Mouse (Mus musculus): Measurements from ENCODE around the gene Kcnmb2. TPM values are rescaled to one million over a fixed set of nuclear protein-coding genes. Genes with fewer than 3 reads are reported as not detected.

Gene Kcnmb2
- polyA plus RNA-seq, 1 experiment = not detected

DNA sequence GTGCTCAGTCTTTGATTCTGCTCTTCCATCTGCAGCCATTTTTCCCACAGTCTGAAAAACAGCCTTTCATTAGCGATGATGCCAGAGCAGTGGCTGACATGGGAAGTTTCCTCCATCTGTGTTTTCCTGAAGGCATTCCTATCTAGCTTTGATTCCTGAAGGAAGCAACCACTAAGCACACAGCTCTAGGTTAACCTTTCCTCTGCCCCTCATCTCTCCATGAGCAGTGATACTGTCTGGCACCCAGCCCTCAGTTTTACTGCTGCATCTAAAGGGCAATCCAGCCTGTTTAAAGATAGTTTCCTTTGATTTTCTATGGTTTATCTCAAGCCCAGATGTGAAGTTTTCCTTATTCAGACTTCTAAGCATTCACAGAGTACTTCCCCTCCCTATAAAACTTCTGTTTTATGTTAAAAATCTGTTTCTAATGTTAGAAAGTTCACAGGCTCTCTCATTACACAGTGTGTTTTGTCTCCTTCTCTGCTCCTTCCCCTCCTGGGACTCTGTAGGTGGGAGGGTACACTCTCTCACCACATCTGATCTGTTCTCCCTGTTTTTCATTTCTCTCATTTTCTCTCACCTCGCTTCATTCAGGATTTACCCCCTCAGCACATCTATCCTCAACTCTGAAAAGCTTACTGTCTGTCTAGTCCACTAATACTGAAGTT, 283.7 kb downstream of the Kcnmb2 start:
- 69% methylated on average over 2 of the region's 2 CpGs for WGBS
- Histone ChIP-seq H3K4me1 (ENCODE audit: control insufficient read depth, insufficient read depth, low read length) (no peaks in the 10 kb centered on the region), H3K27ac (ENCODE audit: control insufficient read depth, insufficient read depth, low read depth, low read length, poor library complexity) (no peak overlapping the region), H3K4me3 (replicated peaks; ENCODE audit: control insufficient read depth, low read depth, low read length) (no peak overlapping the region)
- TF ChIP-seq CTCF (IDR thresholded peaks at IDR 0.05; ENCODE audit: control insufficient read depth, insufficient read depth, low read length) = no peak
- no peak for TF ChIP-seq POLR2A (IDR thresholded peaks at IDR 0.05; ENCODE audit: borderline replicate concordance, control insufficient read depth, low read depth, low read length)

DNA sequence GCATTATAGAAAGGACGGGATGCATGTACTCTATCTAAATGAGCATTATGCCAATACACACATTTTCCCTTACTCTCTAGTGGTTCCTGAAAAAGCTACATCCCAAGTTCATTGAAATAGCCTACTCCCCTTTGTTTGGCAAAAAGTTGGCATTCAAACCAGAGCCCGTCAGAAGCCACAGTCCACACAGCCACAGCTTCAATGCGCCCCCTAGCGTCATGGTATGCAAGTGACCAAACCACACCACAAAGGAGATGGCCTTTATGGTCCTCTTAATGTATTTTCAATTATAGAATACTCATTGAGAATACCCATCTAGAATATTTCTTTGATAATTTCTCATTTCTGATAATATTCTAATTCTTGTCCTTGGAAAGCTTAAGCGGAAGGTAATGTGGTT, 286.2 kb downstream of the Kcnmb2 start:
- TF ChIP-seq POLR2A (IDR thresholded peaks at IDR 0.05; ENCODE audit: borderline replicate concordance, control insufficient read depth, low read depth, low read length) = no peak
- 0 out of 2 replicates have a peak, but pooled peaks have one; percentile 21 for TF ChIP-seq CTCF (IDR thresholded peaks at IDR 0.05; ENCODE audit: control insufficient read depth, insufficient read depth, low read length)
- 29% methylated on average over 5 of the region's 5 CpGs for WGBS
- H3K4me1 ChIP-seq (ENCODE audit: control insufficient read depth, insufficient read depth, low read length) = no peaks in the 10 kb centered on the region
- H3K4me3 ChIP-seq (replicated peaks; ENCODE audit: control insufficient read depth, low read depth, low read length) = no peak overlapping the region
- H3K27ac ChIP-seq (ENCODE audit: control insufficient read depth, insufficient read depth, low read depth, low read length, poor library complexity) = no peak overlapping the region

DNA sequence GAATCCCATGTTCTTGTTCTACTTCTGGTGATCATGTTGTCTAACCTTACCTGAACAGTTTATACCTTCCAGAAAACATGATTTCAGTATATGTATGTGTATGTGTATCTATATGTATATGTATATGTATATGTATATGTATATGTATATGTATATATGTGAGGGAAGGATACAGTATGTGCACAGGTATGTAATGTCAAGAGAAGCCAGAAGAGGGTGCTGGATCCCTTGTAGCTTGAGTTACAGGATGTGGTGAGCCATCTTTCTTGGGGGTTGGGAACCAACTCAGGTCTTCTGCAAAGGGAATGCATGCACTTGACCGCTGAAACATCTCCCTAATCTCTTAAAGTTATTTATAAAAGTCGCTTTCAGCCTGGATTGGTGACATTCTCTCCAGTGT, 286.6 kb downstream of the Kcnmb2 start:
- H3K4me1 ChIP-seq (ENCODE audit: control insufficient read depth, insufficient read depth, low read length) = no peaks in the 10 kb centered on the region
- H3K4me3 ChIP-seq (replicated peaks; ENCODE audit: control insufficient read depth, low read depth, low read length) = no peak overlapping the region
- TF ChIP-seq POLR2A (IDR thresholded peaks at IDR 0.05; ENCODE audit: borderline replicate concordance, control insufficient read depth, low read depth, low read length) (no peak), CTCF (IDR thresholded peaks at IDR 0.05; ENCODE audit: control insufficient read depth, insufficient read depth, low read length) (no peak)
- H3K27ac ChIP-seq (ENCODE audit: control insufficient read depth, insufficient read depth, low read depth, low read length, poor library complexity) = no peak overlapping the region
- WGBS = 84% methylated on average over 2 of the region's 2 CpGs

DNA sequence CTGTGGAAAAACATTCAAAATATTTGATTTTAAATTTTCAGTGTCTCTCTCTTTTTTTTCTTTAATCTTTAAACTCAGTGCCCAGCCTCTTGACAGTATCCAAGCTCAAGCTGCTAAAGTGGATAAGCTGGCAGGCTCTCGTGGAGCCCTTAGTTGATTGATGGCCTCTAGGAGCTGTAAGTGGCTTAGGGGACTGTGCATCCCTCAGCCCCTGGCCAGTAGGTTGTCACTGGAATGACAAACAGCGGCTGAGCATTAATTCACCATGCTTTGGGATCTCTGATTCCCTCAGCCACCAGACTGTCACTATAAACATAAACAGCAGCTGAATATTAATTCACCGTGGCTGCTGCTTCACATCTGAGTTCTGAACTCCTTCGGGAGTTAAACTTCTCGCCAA, 287.6 kb downstream of the Kcnmb2 start:
- Histone ChIP-seq H3K4me3 (replicated peaks; ENCODE audit: control insufficient read depth, low read depth, low read length) (no peak overlapping the region), H3K27ac (ENCODE audit: control insufficient read depth, insufficient read depth, low read depth, low read length, poor library complexity) (no peak overlapping the region), H3K4me1 (ENCODE audit: control insufficient read depth, insufficient read depth, low read length) (no peaks in the 10 kb centered on the region)
- TF ChIP-seq POLR2A (IDR thresholded peaks at IDR 0.05; ENCODE audit: borderline replicate concordance, control insufficient read depth, low read depth, low read length) (no peak), CTCF (IDR thresholded peaks at IDR 0.05; ENCODE audit: control insufficient read depth, insufficient read depth, low read length) (no peak)
- WGBS = 65% methylated on average over 5 of the region's 5 CpGs

DNA sequence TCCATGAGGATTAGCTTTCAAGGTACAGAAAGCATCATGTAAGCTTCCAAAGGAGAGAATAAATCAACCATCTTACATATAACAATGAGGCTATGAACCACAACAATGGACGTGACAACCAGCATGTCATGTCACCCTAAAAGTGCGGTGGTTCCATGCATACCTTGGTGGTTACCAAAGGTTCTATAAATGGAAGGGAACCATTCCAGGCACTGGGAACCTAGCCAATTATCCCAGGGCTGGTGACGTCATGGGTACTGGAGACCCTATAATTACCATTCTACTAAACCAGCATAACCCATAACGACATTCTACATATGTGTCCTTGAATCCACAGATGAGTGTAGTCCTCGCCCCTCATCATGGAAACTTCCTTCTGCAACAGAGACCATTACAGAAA, 291.7 kb downstream of the Kcnmb2 start:
- 74% methylated on average over 5 of the region's 5 CpGs for WGBS
- H3K27ac ChIP-seq (ENCODE audit: control insufficient read depth, insufficient read depth, low read depth, low read length, poor library complexity) = no peak overlapping the region
- no peak overlapping the region for H3K4me3 ChIP-seq (replicated peaks; ENCODE audit: control insufficient read depth, low read depth, low read length)
- H3K4me1 ChIP-seq (ENCODE audit: control insufficient read depth, insufficient read depth, low read length) = no peaks in the 10 kb centered on the region
- TF ChIP-seq POLR2A (IDR thresholded peaks at IDR 0.05; ENCODE audit: borderline replicate concordance, control insufficient read depth, low read depth, low read length) = no peak
- no peak for TF ChIP-seq CTCF (IDR thresholded peaks at IDR 0.05; ENCODE audit: control insufficient read depth, insufficient read depth, low read length)

DNA sequence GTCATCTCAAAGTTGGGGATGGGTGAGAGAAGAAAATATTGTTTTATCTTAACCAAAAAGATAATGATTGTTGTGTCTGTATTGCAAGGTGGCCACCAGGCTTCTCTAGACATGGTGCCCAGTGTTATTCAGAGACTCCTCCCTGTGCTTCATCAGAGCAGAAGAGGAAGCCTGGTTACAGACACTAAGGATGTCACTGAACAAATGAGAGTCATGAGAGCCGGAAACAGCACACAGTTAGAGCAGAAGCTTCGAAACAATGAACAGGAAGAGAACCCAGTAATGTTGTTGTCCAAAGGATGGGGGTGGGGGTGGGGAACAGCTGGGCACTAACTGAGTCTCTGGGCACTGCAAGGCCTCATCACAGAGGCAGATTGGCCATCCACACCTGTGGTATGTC, 324.4 kb downstream of the Kcnmb2 start:
- 48% methylated on average over 2 of the region's 2 CpGs for WGBS
- Histone ChIP-seq H3K4me3 (replicated peaks; ENCODE audit: control insufficient read depth, low read depth, low read length) (no peak overlapping the region), H3K27ac (ENCODE audit: control insufficient read depth, insufficient read depth, low read depth, low read length, poor library complexity) (no peak overlapping the region), H3K4me1 (ENCODE audit: control insufficient read depth, insufficient read depth, low read length) (no peaks in the 10 kb centered on the region)
- TF ChIP-seq POLR2A (IDR thresholded peaks at IDR 0.05; ENCODE audit: borderline replicate concordance, control insufficient read depth, low read depth, low read length) (no peak), CTCF (IDR thresholded peaks at IDR 0.05; ENCODE audit: control insufficient read depth, insufficient read depth, low read length) (no peak)

DNA sequence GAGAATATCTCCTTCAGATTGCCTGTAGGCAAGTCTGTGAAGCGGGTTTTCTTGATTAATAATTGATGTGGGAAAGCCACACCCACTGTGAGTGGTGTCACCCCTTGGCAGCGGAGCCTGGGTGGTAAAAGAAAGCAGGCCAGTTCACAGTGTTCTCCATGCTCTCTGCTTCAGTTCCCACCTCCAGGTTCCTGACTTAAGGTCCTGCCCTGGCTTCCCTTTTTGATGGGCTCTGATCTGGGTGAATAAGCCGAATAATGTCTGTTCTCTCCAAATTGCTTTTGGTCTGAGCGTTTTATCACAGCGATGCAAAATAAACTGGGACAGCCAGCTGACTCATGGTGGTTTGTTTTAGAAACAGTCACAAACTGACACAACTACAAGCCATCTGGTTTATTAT, 334.5 kb downstream of the Kcnmb2 start:
- H3K4me1 ChIP-seq (ENCODE audit: control insufficient read depth, insufficient read depth, low read length) = no peaks in the 10 kb centered on the region
- H3K4me3 ChIP-seq (replicated peaks; ENCODE audit: control insufficient read depth, low read depth, low read length) = no peak overlapping the region
- no peak for TF ChIP-seq POLR2A (IDR thresholded peaks at IDR 0.05; ENCODE audit: borderline replicate concordance, control insufficient read depth, low read depth, low read length)
- no peak for TF ChIP-seq CTCF (IDR thresholded peaks at IDR 0.05; ENCODE audit: control insufficient read depth, insufficient read depth, low read length)
- WGBS = 74% methylated on average over 5 of the region's 5 CpGs
- H3K27ac ChIP-seq (ENCODE audit: control insufficient read depth, insufficient read depth, low read depth, low read length, poor library complexity) = no peak overlapping the region
